Mouse (Mus musculus) lung, embryonic 15.5 days (tissue): ENCODE data around the gene C8a. TPM values are rescaled to one million over a fixed set of nuclear protein-coding genes. Genes with fewer than 3 reads are reported as not detected.

ENCODE experiments used
- polyA plus RNA-seq: library from polyadenylated mRNA; unstranded; fragments of >200 nt; fragmentation: Nextera tagmentation; extraction: Ambion mirVana; gene quantifications from 2 replicates; pipeline ENCODE4 v1.2.1, GENCODE M21; 2015

Gene C8a
- polyA plus RNA-seq, 1 experiment from 2014 or later, result not detected

Other genes starting within 250 kb of the C8a start
- 0.06 and 0.48 TPM in 2 replicates for gene C8b, start 110.1 kb downstream of the C8a start, polyA plus RNA-seq
- gene Gm17662, start 19.1 kb downstream of the C8a start, polyA plus RNA-seq, result not detected in 2 replicates
- 0.13 and 0.26 TPM in 2 replicates for gene Fyb2, start 37.1 kb upstream of the C8a start, polyA plus RNA-seq
- 1.7 and 2.4 TPM in 2 replicates for gene Prkaa2, start 233.5 kb upstream of the C8a start, polyA plus RNA-seq